ENCODE assay signal across 19 mouse cellular contexts in the genomic region with DNA sequence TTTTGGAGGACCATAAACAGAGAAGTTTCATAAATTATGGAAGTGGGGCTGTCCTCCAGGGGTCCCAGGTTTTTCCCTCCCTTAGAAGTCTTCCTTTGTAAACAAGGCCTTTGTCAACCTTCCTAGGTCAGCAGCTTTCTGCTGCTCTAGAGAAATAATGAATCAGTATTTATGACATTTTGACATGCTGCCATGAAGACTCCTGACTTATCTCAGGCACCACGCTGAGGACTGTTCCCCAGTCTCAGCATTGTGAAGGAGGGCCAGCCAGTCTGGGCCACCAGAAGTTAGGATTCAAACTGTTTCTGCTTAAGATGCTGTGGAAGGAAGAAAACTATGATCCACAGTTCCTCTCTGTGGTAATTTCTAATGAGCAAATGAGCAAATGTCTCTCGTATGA. TPM values are rescaled to one million over a fixed set of nuclear protein-coding genes. Genes with fewer than 3 reads are reported as not detected.
A peak's percentile ranks its signal among the peaks of the same experiment; 100 is the strongest.
DNase-seq lines count a peak whose midpoint lies in the region; TF ChIP-seq lines count a peak whose summit lies in the region.
"Had no signal": no experiment of that assay in that cellular context is flagged by ENCODE, and none has a peak within 500 bp of the region (broad histone marks: within the 10 kb centered on the region; RNA-seq: fewer than 3 reads in every experiment).

No protein-coding gene starts in this region.

- H3K4me3 ChIP-seq in gastrocnemius, adult 2 months, result no peak overlapping the region
- no peak overlapping the region for H3K4me3 ChIP-seq in layer of hippocampus, adult 2 months
- H3K4me3 ChIP-seq: embryonic facial prominence, embryonic 15.5 days; erythroblast, embryonic 14.5 days; forebrain, embryonic 10.5 days; heart, embryonic 15.5 days; hindbrain, embryonic 10.5 days had no signal

- no peak for TF ChIP-seq CTCF in gastrocnemius, adult 2 months (IDR thresholded peaks at IDR 0.05)
- no peak for TF ChIP-seq CTCF in layer of hippocampus, adult 2 months (conservative IDR thresholded peaks at IDR 0.05)

- intact Hi-C loops in gastrocnemius, adult 2 months (cut with DNase I), result loop anchor here (10.0 kb wide), 1 partner anchor 105 kb away; no protein-coding TSS in a partner anchor
- intact Hi-C loops in gastrocnemius, postnatal 36 days (cut with DNase I), result loop anchor here (5.0 to 10.0 kb wide), 2 partner anchors 108 to 935 kb away; a partner anchor contains a TSS

- H3K27ac ChIP-seq in gastrocnemius, adult 2 months, result 0 out of 2 replicates have a peak overlapping the region, but pooled peaks have one; percentile 12
- peak overlapping the region; percentile 20; the same call in 1 of the 2 replicates for H3K27ac ChIP-seq in layer of hippocampus, adult 2 months
- H3K27ac ChIP-seq: embryonic facial prominence, embryonic 15.5 days; forebrain, embryonic 10.5 days; heart, embryonic 15.5 days; hindbrain, embryonic 10.5 days had no signal

- DNase-seq in gastrocnemius, adult 2 months, result no peak
- DNase-seq in gastrocnemius, postnatal 36 days, result no peak
- no peak for DNase-seq in layer of hippocampus, adult 2 months (ENCODE audit: low spot score in 2 of 2)
- no peak for DNase-seq in layer of hippocampus, adult 18-20 months (ENCODE audit: low spot score in 2 of 2)
- DNase-seq in lung, postnatal 36 days, result peak; percentile 4
- no peak for DNase-seq in lung, postnatal 10 days
- DNase-seq in brain, adult 2 months (ENCODE audit: low read depth, low spot score), result peak; percentile 17
- no peak for DNase-seq in spleen, postnatal 4 days (ENCODE audit: low spot score in 2 of 2)
- DNase-seq: adrenal gland, postnatal 10 days; cerebellum, adult 18-20 months; cerebellum, adult 9-11 months; cerebellum, postnatal 36 days; gastrocnemius, postnatal 14 days; heart, postnatal 14 days had no signal

RNA-seq across cellular contexts. Expression of a gene that starts 4.8 kb away (rescaled TPM):
- 10 to 100 TPM; 42.9 to 59.8 TPM for total RNA-seq in gastrocnemius, adult 2 months (2021)
- 10 to 100 TPM; 35.5 to 43.8 TPM for total RNA-seq in gastrocnemius, postnatal 36 days (2021)
- total RNA-seq in layer of hippocampus, adult 2 months (2021), result 100 to 1,000 TPM; 204 to 221 TPM
- total RNA-seq in layer of hippocampus, adult 18-20 months (2021), result 100 to 1,000 TPM; 211 to 223 TPM

Comparison
In these comparisons a context has a peak if more than half of its experiments do, and no peak if none do; other contexts are left out.
1. DNase-seq: peak in lung, postnatal 36 days (single experiment) and brain, adult 2 months (single experiment); none in gastrocnemius, adult 2 months (single experiment), gastrocnemius, postnatal 36 days (0 of 2), layer of hippocampus, adult 2 months (0 of 2), layer of hippocampus, adult 18-20 months (0 of 2), lung, postnatal 10 days (single experiment) and spleen, postnatal 4 days (0 of 2).